Mouse (Mus musculus): ENCODE measurements around the gene E2f1. TPM values are rescaled to one million over a fixed set of nuclear protein-coding genes. Genes with fewer than 3 reads are reported as not detected.

Gene E2f1
- total and polyA plus RNA-seq, 3 experiments = 5.1 to 19.6 (median 5.3) TPM

GRCm38 (mm10) chr2:154558264-154559039 lies 11.2 kb downstream of the E2f1 start, which contains the start of gene Necab3:
Gene Necab3, minus strand, starts transcription at chr2:154558890.
- H3K27me3 ChIP-seq (replicated peaks) = no peaks in the 10 kb centered on the region
- in situ Hi-C loops (cut with MboI; ENCODE audit: low pct_ligation_motif_present, low pct_unique_long_range_greater_than_20kb, low sequenced_read_pairs) = no loop called here
- no peak within 1 kb of the TSS for H3K4me2 ChIP-seq (ENCODE audit: insufficient read depth, low read depth, poor library complexity, severe bottlenecking)
- no peaks in the 10 kb centered on the region for H3K9me3 ChIP-seq (replicated peaks; ENCODE audit: low read length)
- peaks cover 29 to 85% of the 10 kb centered on the region in 2 experiments for H3K36me3 ChIP-seq (replicated peaks in 1 of 2; ENCODE audit: control insufficient read depth in 1 of 2, insufficient read depth in 1 of 2, low read length in 1 of 2)
- no peak within 1 kb of the TSS for H3K9ac ChIP-seq (ENCODE audit: insufficient read depth, low read depth)
- TF ChIP-seq NRF1 (IDR thresholded peaks at IDR 0.05; ENCODE audit: low read depth, low read length) (no peak), TCF12 (IDR thresholded peaks at IDR 0.05; ENCODE audit: low read depth, low read length) (no peak)
- no peak within 1 kb of the TSS for H3K4me3 ChIP-seq (replicated peaks in 1 of 3; ENCODE audit: low read depth in 2 of 3, low read length in 2 of 3, poor library complexity in 1 of 3)
- no peak within 1 kb of the TSS for H3K27ac ChIP-seq (ENCODE audit: insufficient read depth, low read depth)
- no peaks in the 10 kb centered on the region for H3K79me2 ChIP-seq (replicated peaks; ENCODE audit: control insufficient read depth, extremely low read depth, insufficient read depth, poor library complexity, severe bottlenecking)
- H3K4me1 ChIP-seq (ENCODE audit: control insufficient read depth in 1 of 2, insufficient read depth in 2 of 2) = peaks cover 0 to 17% of the 10 kb centered on the region in 2 experiments; a peak in 1 of 4 replicates
- dilution Hi-C loops (cut with MboI; ENCODE audit: extremely low pct_ligation_motif_present, extremely low pct_unique_long_range_greater_than_20kb, low sequenced_read_pairs) = no loop called here
- DNase-seq (ENCODE audit: extremely low read depth) = no peak

GRCm38 (mm10) chr2:154557184-154557832 lies 12.4 kb downstream of the E2f1 start:
- H3K9ac ChIP-seq (ENCODE audit: insufficient read depth, low read depth) = no peak overlapping the region
- dilution Hi-C loops (cut with MboI; ENCODE audit: extremely low pct_ligation_motif_present, extremely low pct_unique_long_range_greater_than_20kb, low sequenced_read_pairs) (no loop called here), in situ Hi-C loops (cut with MboI; ENCODE audit: low pct_ligation_motif_present, low pct_unique_long_range_greater_than_20kb, low sequenced_read_pairs) (no loop called here)
- H3K4me1 ChIP-seq (ENCODE audit: control insufficient read depth in 1 of 2, insufficient read depth in 2 of 2) = peaks cover 0 to 17% of the 10 kb centered on the region in 2 experiments; a peak in 1 of 4 replicates
- H3K27ac ChIP-seq (ENCODE audit: insufficient read depth, low read depth) = no peak overlapping the region
- peaks cover 29 to 86% of the 10 kb centered on the region in 2 experiments for H3K36me3 ChIP-seq (replicated peaks in 1 of 2; ENCODE audit: control insufficient read depth in 1 of 2, insufficient read depth in 1 of 2, low read length in 1 of 2)
- no peak overlapping the region for H3K4me3 ChIP-seq (replicated peaks in 1 of 3; ENCODE audit: low read depth in 2 of 3, low read length in 2 of 3, poor library complexity in 1 of 3)
- no peak overlapping the region for H3K4me2 ChIP-seq (ENCODE audit: insufficient read depth, low read depth, poor library complexity, severe bottlenecking)
- H3K79me2 ChIP-seq (replicated peaks; ENCODE audit: control insufficient read depth, extremely low read depth, insufficient read depth, poor library complexity, severe bottlenecking) = no peaks in the 10 kb centered on the region
- DNase-seq (ENCODE audit: extremely low read depth) = no peak
- H3K27me3 ChIP-seq (replicated peaks) = no peaks in the 10 kb centered on the region
- no peaks in the 10 kb centered on the region for H3K9me3 ChIP-seq (replicated peaks; ENCODE audit: low read length)
- no peak for TF ChIP-seq USF2 (conservative IDR thresholded peaks at IDR 0.05; ENCODE audit: low read depth, low read length)
- TF ChIP-seq RCOR1 (conservative IDR thresholded peaks at IDR 0.05; ENCODE audit: low read depth, low read length) = no peak
- no peak for TF ChIP-seq EP300 (IDR thresholded peaks at IDR 0.05; ENCODE audit: low read length)
- TF ChIP-seq TCF12 (IDR thresholded peaks at IDR 0.05; ENCODE audit: low read depth, low read length) = no peak
- TF ChIP-seq NRF1 (IDR thresholded peaks at IDR 0.05; ENCODE audit: low read depth, low read length) = no peak
- no peak for TF ChIP-seq MAZ (IDR thresholded peaks at IDR 0.05; ENCODE audit: low read depth, low read length)
- no peak for TF ChIP-seq ZC3H11A (IDR thresholded peaks at IDR 0.05; ENCODE audit: low read depth, low read length)
- no peak for TF ChIP-seq JUND (conservative IDR thresholded peaks at IDR 0.05; ENCODE audit: low read depth, low read length)
- TF ChIP-seq CHD1 (IDR thresholded peaks at IDR 0.05; ENCODE audit: low read depth, low read length) = no peak
- TF ChIP-seq RAD21 (IDR thresholded peaks at IDR 0.05; ENCODE audit: low read depth, low read length) = no peak
- no peak for TF ChIP-seq SMC3 (IDR thresholded peaks at IDR 0.05; ENCODE audit: low read depth, low read length)
- TF ChIP-seq GABPA (IDR thresholded peaks at IDR 0.05; ENCODE audit: insufficient replicate concordance, low read depth, low read length) = no peak
- no peak for TF ChIP-seq ELF1 (IDR thresholded peaks at IDR 0.05; ENCODE audit: low read depth, low read length)
- TF ChIP-seq USF1 (IDR thresholded peaks at IDR 0.05; ENCODE audit: low read depth, low read length) = no peak
- TF ChIP-seq MXI1 (IDR thresholded peaks at IDR 0.05; ENCODE audit: low read depth, low read length) = no peak
- TF ChIP-seq SIN3A (IDR thresholded peaks at IDR 0.05; ENCODE audit: low read length) = no peak

Data from CH12.LX (cell line).